Mouse (Mus musculus): ENCODE measurements around the gene Mdm1. TPM values are rescaled to one million over a fixed set of nuclear protein-coding genes. Genes with fewer than 3 reads are reported as not detected.

The Mdm1 gene
- 39.6 and 40.8 TPM in 2 replicates for polyA plus RNA-seq (2015; fragmentation: Nextera tagmentation; extraction: Ambion mirVana)

DNA sequence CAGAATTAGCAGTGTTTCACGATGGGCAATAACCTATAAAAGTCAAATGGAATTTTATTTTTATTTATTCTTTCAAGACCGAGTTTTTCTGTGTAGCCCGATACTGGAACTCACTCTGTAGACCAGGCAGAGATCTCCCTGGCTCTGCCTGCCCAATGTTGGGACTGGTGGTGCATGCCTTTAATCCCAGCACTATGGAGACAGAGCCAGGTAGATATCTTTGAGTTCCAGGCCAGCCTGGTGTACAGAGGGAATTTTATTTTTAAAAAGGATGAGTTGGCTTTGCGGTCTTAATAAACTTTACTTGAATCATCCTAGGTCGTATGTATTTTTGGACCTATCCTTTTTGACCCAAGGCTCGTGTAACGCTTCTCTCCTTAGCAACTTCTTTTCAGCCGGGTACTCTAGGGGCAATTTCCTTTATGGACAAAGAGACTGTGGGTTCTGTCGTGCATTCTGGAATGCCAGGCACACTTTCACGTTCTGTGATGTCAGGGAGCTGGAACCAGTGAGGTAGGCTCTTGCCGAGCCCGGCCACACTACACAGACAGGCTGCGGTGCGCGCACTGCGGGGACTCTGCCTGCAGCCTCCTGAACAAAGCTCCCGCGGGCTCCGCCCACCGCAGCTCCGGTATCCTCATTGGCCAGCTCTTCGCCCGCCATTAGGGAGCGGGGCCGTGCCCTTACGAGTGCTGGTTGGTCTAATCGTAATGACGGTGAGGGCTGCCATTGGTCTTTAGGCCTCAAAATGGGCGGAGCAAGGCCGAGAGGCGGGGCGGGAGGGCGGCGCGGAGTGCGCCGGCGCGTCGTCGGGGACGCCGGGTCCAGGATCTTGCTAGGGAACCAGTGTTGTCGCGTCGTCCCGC is at the start of gene Mdm1:
Gene Mdm1 (plus strand): TSS at position 794 of the 866 bp plus-strand sequence.
- Histone ChIP-seq H3K27ac (peak within 1 kb of the TSS; percentile 66), H3K27me3 (no peaks in the 10 kb centered on the region), H3K4me2 (peak within 1 kb of the TSS; percentile 73), H3K4me3 (peak within 1 kb of the TSS; percentile 86), H3K9me3 (no peaks in the 10 kb centered on the region), H3K9ac (peak within 1 kb of the TSS; percentile 79), H3K36me3 (peaks cover under 1% of the 10 kb centered on the region; the same call in 1 of the 2 replicates), H3K4me1 (peaks cover 11% of the 10 kb centered on the region)
- WGBS: 6% methylated on average over 47 of the region's 47 CpGs
- ATAC-seq (ENCODE audit: insufficient number of reproducible peaks, insufficient read depth, low FRiP score, low TSS enrichment, low read depth): peak; percentile 99

DNA sequence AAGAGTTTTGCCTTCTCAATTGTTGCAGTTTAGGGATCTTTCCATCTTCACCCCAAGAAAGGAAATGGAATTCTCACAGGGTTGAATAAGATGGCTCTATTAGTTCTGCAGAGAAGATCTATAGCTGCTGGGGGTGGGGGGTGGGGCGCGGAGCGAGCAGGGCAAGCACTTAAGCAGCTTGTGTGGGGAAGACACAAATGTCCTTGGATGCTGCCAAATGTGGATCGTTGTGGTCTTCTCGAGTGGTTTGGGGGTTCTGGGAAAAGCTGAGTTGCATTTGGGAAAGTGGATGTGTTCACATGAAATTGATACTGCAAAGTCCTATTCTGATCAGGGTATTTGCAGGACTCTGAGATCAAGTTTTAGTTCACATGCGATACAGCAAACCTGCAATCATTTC is 48.9 kb upstream of the Mdm1 start:
- H3K4me3 ChIP-seq: no peak overlapping the region
- peaks cover 19% of the 10 kb centered on the region for H3K4me1 ChIP-seq
- H3K27me3 ChIP-seq: no peaks in the 10 kb centered on the region
- peak overlapping the region; percentile 7; the same call in 1 of the 2 replicates for H3K4me2 ChIP-seq
- no peaks in the 10 kb centered on the region for H3K36me3 ChIP-seq
- 62% methylated on average over 6 of the region's 6 CpGs for WGBS
- no peak overlapping the region for H3K9ac ChIP-seq
- H3K27ac ChIP-seq: peak overlapping the region; percentile 80
- ATAC-seq (ENCODE audit: insufficient number of reproducible peaks, insufficient read depth, low FRiP score, low TSS enrichment, low read depth): no peak
- no peaks in the 10 kb centered on the region for H3K9me3 ChIP-seq

DNA sequence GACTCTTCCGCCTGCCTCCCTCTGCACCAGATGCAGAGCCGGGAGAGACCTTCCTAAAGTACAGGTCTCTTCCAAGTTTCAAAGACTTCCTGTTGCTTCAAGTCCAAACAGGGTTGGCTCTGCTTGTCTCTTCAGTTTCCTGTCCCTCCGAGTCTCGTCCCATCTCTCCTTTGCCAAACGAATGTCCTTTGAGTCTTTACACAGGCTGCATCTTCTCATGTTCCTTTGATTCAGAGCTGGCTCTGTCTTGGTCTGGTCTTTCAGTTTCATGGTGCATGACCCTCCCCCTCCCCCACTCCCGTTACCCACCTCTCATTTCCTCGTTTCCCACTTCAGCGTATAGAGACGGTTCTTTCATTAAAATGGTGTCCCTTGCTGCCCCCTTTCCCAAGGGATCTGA is 47.9 kb upstream of the Mdm1 start:
- WGBS: 59% methylated on average over 9 of the region's 9 CpGs
- no peaks in the 10 kb centered on the region for H3K27me3 ChIP-seq
- no peaks in the 10 kb centered on the region for H3K9me3 ChIP-seq
- H3K27ac ChIP-seq: no peak overlapping the region
- no peak overlapping the region for H3K4me2 ChIP-seq
- peaks cover 19% of the 10 kb centered on the region for H3K4me1 ChIP-seq
- ATAC-seq (ENCODE audit: insufficient number of reproducible peaks, insufficient read depth, low FRiP score, low TSS enrichment, low read depth): no peak
- no peak overlapping the region for H3K4me3 ChIP-seq
- no peak overlapping the region for H3K9ac ChIP-seq
- no peaks in the 10 kb centered on the region for H3K36me3 ChIP-seq

DNA sequence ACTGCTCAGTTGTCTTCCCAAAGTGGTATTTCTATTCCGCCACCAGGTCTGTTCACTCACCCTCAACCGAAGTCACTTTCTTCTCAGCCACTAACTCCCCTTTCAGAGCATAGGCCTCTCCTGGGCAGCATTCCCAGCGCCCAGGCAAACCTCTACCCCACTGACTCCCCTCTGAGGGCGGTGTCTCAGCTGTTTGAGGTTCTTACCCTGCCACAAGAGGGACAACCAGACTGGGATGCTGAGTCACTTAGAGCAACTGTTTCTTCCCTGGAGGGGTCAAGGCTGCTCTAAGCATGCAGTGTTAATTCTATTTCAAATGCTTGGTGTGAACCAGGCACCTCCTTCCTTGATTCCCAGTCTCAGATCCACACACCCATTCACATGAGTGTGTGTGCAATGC is 46.8 kb upstream of the Mdm1 start:
- H3K9me3 ChIP-seq: no peaks in the 10 kb centered on the region
- H3K9ac ChIP-seq: no peak overlapping the region
- H3K27ac ChIP-seq: no peak overlapping the region
- 80% methylated on average over 4 of the region's 4 CpGs for WGBS
- no peaks in the 10 kb centered on the region for H3K36me3 ChIP-seq
- no peak for ATAC-seq (ENCODE audit: insufficient number of reproducible peaks, insufficient read depth, low FRiP score, low TSS enrichment, low read depth)
- no peak overlapping the region for H3K4me2 ChIP-seq
- no peak overlapping the region for H3K4me3 ChIP-seq
- H3K4me1 ChIP-seq: peaks cover 19% of the 10 kb centered on the region
- no peaks in the 10 kb centered on the region for H3K27me3 ChIP-seq

DNA sequence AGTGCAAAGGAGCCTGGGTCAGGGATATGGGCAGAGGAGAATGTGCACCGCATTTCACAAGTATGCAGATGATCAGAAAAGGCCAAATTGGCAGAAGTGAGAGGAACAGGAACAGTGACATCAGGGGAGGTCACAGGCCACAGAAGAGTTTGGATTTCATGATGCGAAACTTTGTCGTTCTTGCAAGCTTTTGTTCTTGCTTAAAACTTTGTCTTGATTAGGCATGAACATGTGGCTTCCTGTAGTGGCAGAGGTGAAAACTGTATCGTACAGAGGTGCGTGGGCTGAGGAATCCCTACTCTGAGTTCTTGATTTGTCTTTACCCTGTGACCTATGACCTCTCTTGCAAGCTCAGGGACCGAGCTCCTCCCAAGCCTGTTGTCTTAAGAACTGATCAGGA is 45.4 kb upstream of the Mdm1 start:
- Histone ChIP-seq H3K4me3 (no peak overlapping the region), H3K4me1 (peaks cover 18% of the 10 kb centered on the region), H3K27me3 (no peaks in the 10 kb centered on the region), H3K4me2 (no peak overlapping the region), H3K9me3 (no peaks in the 10 kb centered on the region), H3K27ac (no peak overlapping the region), H3K36me3 (no peaks in the 10 kb centered on the region), H3K9ac (no peak overlapping the region)
- WGBS: 79% methylated on average over 6 of the region's 6 CpGs
- no peak for ATAC-seq (ENCODE audit: insufficient number of reproducible peaks, insufficient read depth, low FRiP score, low TSS enrichment, low read depth)

DNA sequence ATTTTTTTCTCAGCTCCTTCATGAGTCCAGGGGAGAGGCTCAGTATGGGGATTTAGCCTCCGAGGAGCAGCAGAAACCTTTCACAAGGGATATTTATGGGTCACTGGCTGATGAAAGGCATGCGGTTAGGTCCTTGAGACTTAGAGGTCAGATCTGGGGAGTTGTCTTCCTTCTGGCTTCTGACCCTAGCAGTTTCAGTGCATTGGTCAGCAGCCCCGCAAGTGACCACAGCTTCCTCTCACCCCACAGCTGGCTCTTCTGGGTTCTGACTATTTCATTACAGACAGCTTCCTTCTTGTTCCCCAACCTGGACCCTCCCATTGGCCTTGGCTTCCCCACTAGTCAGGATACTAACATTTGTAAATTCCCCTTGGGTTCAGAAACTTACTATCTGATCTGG is 43.7 kb upstream of the Mdm1 start:
- H3K4me3 ChIP-seq: no peak overlapping the region
- H3K4me1 ChIP-seq: peaks cover 2% of the 10 kb centered on the region
- 80% methylated on average over 3 of the region's 3 CpGs for WGBS
- no peaks in the 10 kb centered on the region for H3K36me3 ChIP-seq
- no peak overlapping the region for H3K27ac ChIP-seq
- no peaks in the 10 kb centered on the region for H3K27me3 ChIP-seq
- H3K9me3 ChIP-seq: no peaks in the 10 kb centered on the region
- H3K4me2 ChIP-seq: no peak overlapping the region
- no peak for ATAC-seq (ENCODE audit: insufficient number of reproducible peaks, insufficient read depth, low FRiP score, low TSS enrichment, low read depth)
- no peak overlapping the region for H3K9ac ChIP-seq

DNA sequence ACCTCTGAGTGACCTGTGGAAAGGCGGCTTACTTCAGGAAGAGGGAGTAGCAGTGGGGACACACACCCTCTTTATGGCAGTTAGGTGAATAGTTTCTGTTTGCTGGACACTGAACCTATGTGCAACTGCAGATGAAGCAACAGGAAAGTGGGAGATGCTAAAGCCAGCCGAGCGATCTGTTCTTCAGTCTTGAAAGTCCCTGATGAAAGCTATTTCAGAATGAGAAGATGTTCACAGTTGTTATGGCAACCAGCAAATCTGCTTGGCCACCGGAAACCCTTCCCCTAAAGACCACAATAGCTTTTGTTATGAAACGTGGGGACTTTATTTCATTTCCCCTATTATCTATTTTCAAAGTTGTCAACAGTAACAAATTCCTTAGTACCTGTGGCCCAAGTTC is 41.0 kb upstream of the Mdm1 start:
- Histone ChIP-seq H3K36me3 (no peaks in the 10 kb centered on the region), H3K9me3 (no peaks in the 10 kb centered on the region), H3K4me1 (no peaks in the 10 kb centered on the region), H3K4me3 (no peak overlapping the region), H3K4me2 (no peak overlapping the region), H3K27ac (no peak overlapping the region), H3K9ac (no peak overlapping the region), H3K27me3 (no peaks in the 10 kb centered on the region)
- WGBS: 73% methylated on average over 5 of the region's 5 CpGs
- ATAC-seq (ENCODE audit: insufficient number of reproducible peaks, insufficient read depth, low FRiP score, low TSS enrichment, low read depth): no peak

DNA sequence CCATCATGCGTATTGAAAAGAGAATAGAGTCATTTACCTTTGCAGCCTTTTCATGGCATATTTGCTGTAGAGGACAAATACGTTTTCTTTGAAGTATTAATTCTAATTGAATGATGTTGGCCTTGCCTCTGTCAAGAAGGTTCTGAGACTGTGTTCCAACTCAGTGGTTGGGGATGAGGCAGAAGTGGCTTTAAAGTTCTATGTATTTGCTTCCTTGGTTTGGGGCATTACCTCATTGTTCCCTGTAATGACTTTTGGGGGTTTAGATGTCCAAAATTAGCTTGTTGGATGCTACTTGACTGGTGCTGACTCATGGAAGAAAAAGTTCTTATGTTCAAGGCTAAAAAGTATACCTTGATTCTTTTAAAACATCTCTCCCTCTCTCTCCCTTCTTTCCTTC is 40.6 kb upstream of the Mdm1 start:
- H3K4me3 ChIP-seq: no peak overlapping the region
- no peak overlapping the region for H3K27ac ChIP-seq
- H3K4me1 ChIP-seq: no peaks in the 10 kb centered on the region
- no peaks in the 10 kb centered on the region for H3K36me3 ChIP-seq
- H3K9me3 ChIP-seq: no peaks in the 10 kb centered on the region
- H3K4me2 ChIP-seq: no peak overlapping the region
- H3K9ac ChIP-seq: no peak overlapping the region
- ATAC-seq (ENCODE audit: insufficient number of reproducible peaks, insufficient read depth, low FRiP score, low TSS enrichment, low read depth): no peak
- WGBS: 80% methylated on average over 2 of the region's 2 CpGs
- no peaks in the 10 kb centered on the region for H3K27me3 ChIP-seq

DNA sequence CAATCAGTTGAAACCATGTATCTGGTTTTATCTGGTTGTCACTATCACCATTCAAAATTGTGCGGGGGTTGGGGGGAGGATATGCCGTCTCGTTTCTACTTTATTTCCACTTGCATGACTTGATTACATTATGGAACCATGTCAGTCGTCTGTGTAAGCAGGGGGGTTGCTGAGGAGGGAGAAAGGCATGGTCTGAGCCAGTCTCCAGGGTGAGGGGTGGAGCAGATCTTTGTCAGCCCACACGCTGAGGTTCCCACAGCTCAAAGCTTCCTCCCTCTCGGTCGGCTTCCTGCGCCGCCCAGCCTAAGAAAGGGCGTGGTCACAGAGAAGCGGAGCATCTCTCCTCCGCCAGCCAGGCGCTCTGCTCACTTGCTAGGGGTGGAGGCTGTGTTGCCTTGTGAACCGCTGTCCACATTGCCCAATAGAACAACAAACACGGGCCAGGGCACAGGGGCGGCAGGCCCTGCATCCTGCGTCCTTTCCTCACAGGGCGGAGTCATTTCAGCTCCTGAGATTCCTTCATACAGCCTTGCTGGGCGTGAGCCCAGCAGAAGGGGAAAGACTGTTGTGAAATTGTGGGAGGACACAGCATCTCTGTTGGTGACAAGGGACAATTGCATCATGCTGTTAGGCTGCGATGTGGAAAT is 38.5 kb upstream of the Mdm1 start:
- H3K4me3 ChIP-seq: peak overlapping the region; percentile 47
- no peaks in the 10 kb centered on the region for H3K27me3 ChIP-seq
- H3K9me3 ChIP-seq: no peaks in the 10 kb centered on the region
- peak overlapping the region; percentile 73; the same call in 1 of the 2 replicates for H3K27ac ChIP-seq
- peak; percentile 92 for ATAC-seq (ENCODE audit: insufficient number of reproducible peaks, insufficient read depth, low FRiP score, low TSS enrichment, low read depth)
- peak overlapping the region; percentile 64 for H3K9ac ChIP-seq
- no peaks in the 10 kb centered on the region for H3K36me3 ChIP-seq
- WGBS: under 1% methylated on average over 20 of the region's 20 CpGs
- peak overlapping the region; percentile 70 for H3K4me2 ChIP-seq
- H3K4me1 ChIP-seq: no peaks in the 10 kb centered on the region

DNA sequence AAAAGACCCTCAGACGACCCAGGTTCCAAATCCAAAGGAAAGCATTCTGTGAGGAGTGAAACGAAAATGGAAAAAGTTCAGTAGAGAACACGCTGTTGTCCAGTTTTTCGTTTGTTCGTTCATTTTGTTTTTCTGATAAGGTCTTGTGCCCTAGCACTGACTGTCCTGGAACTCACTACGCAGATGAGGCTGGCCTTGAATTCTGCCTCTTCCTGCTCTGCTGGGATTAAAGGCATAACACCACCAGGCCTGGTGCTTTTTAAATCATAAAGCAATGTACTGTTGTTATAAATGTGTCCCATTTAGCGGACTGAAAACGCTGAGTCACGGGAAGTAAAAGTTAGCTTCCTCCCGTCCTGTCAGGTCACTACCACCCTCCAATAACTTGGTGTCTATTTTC is 37.7 kb upstream of the Mdm1 start:
- Histone ChIP-seq H3K9ac (no peak overlapping the region), H3K4me1 (no peaks in the 10 kb centered on the region), H3K36me3 (no peaks in the 10 kb centered on the region), H3K27ac (no peak overlapping the region), H3K4me3 (no peak overlapping the region), H3K9me3 (no peaks in the 10 kb centered on the region), H3K27me3 (no peaks in the 10 kb centered on the region), H3K4me2 (no peak overlapping the region)
- WGBS: 78% methylated on average over 10 of the region's 10 CpGs
- ATAC-seq (ENCODE audit: insufficient number of reproducible peaks, insufficient read depth, low FRiP score, low TSS enrichment, low read depth): no peak

DNA sequence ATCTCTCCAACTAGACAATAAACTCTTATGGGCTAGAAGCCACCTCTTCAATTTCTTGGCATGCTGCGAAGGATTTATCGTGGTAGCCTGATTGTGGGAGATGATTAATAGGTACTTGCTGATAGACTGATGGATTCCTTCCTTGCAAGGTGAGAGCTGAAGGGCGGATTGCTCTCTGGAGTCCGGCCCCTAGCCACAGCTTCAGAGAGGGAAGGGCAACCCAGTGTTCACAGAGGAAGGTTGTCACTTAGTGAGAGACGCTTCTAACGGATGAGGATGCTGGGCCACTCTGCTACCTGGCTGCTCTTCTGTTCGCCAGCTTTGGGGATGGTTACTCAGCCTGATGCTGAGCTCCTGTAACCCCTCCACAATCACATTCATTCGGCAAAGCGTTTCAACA is 34.6 kb upstream of the Mdm1 start:
- Histone ChIP-seq H3K4me2 (no peak overlapping the region), H3K9ac (no peak overlapping the region), H3K4me3 (no peak overlapping the region), H3K9me3 (no peaks in the 10 kb centered on the region), H3K4me1 (no peaks in the 10 kb centered on the region), H3K36me3 (no peaks in the 10 kb centered on the region), H3K27ac (no peak overlapping the region), H3K27me3 (no peaks in the 10 kb centered on the region)
- 85% methylated on average over 9 of the region's 9 CpGs for WGBS
- no peak for ATAC-seq (ENCODE audit: insufficient number of reproducible peaks, insufficient read depth, low FRiP score, low TSS enrichment, low read depth)

Data from embryonic facial prominence, embryonic 13.5 days (tissue).